Mouse (Mus musculus) heart, postnatal 25 days (tissue): ENCODE measurements around the gene Dguok. TPM values are rescaled to one million over a fixed set of nuclear protein-coding genes. Genes with fewer than 3 reads are reported as not detected.

ENCODE experiments used
- DNase-seq: peaks from one replicate; pipeline ENCODE4 v3.0.0; 2022; ENCODE audit warnings: low spot score
- intact Hi-C: fragments of 180-260 bp; cut with DNase I; formaldehyde crosslinking; loops from one replicate; pipeline ENCODE4 v1.15.1; 2025
- total RNA-seq, 2 experiments: library from RNA; stranded (reverse); gene quantifications; 2 replicates each; pipeline ENCODE4 v1.2.3; 2021

Gene Dguok
- total RNA-seq, 2 experiments from 2014 or later, result 32.8 to 35.2 TPM

DNA sequence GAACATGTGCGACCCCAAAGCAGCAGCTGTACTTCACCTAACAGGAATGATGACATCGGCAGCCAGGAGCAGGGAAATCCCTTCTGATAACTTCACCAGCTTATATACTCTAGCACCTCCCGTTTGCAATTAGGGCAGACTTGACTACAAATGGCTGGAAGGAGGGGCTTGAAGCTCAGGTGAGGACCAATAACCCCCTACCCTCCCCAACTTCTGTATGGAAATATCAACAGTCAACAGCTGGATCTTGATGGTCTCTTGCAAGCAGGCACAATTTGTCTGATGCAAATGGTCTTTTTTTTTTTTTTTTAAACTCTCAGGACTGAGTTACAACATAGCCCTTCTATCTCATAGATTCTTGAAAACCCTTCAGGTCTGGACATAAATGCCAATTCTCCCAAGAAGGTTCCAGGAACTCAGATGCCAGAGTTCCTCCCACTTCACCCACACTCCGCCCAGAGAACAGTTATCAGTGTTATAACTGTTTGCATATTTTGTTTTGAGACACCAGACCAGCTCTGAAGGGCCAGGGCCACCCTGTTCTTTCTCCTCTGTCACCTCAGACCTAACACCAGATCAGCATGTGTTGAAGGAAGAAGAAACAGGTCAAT, 47.6 kb downstream of the Dguok start, which contains the start of gene Tet3:
Gene Tet3 (minus strand): TSS at position 51 of the 611 bp plus-strand sequence.
- no peak for DNase-seq
- intact Hi-C loops, result loop anchor here (5.0 kb wide), 3 partner anchors 47 to 77 kb away; partner anchors contain the start of gene Dguok

DNA sequence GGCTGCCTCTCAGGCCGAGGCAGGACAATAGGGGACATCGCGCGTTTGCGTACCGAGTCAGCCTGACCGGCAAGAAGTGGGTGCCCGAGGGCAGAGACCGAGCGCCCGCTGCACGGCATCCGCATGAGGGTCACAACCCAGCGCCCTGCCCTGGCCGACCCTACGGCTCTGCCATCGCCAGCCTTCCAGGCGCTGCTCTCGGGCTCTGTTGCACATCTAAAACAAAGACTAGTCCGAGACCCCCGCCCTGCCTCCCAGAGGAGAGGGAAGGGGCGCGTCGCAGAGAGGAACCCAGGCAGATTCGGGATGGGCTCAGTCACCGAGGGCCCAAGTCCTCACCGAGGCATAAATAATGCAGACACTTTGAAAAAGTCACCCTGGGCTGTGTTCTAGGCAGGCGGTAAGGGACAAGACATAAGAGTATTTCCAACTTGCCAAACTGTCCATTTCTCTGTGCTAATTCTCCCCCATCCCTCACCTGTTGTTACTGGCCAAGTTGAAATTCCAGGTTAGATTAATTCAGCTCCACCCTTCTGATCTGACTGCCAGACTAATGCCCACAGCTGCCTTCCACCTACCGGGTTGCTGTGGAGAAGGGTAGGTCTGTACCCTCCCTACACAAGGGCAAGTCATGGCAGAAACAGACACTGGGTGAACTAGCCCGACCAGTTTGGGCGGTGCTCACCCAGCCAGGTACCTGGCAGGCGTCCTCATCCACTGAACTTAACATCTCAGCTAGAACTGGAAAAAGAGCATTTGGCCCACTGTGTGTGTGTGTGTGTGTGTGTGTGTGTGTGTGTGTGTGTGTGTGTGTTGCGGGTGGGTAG, 49.6 kb downstream of the Dguok start:
- no peak for DNase-seq
- intact Hi-C loops, result loop anchor here (5.0 kb wide), 3 partner anchors 45 to 75 kb away; partner anchors contain the start of gene Dguok

DNA sequence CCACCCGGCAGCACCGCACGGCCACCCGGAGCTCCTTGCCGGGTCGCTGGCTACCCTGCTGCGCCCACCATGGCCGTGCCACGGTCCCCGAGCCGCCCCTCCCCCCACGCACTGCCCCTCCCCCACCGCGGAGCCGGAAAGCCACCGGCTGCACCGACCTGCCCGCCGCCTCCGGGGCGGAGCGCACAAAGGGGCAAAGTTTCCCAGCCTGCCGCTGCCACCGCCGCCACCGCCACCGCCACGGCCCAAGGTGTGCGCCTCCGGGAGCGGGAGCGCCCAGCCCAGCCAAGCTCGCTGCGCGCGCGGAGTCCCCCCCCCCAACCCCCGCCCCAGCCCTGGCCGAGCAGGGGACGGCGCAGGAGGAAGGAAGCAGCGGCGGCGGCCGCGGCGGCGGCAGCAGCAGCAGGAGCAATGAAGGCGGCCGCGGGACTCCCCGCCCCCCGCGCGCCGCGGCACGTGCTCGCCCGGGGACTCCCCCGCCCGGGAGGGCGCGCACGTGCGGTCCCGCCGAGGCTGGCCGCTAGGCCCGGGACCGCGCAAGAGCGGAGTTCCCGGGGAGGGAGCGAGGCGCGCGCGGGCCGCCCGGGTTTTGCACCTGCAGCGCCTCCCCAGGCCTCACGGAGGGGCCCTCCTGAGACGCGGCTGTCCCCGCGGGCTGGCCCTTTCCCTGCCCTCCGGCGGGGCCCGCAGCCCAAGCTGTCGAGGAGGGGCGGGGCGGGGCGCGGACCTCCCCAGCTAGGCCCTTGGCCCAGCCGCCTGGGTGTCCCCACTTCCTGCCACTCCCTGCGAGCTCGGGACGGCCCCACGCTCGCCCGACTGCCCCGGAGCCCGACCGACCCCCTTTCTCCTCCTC, 50.4 kb downstream of the Dguok start:
- intact Hi-C loops, result loop anchor here (5.0 kb wide), 3 partner anchors 44 to 74 kb away; partner anchors contain the start of gene Dguok
- DNase-seq, result peak; percentile 75

DNA sequence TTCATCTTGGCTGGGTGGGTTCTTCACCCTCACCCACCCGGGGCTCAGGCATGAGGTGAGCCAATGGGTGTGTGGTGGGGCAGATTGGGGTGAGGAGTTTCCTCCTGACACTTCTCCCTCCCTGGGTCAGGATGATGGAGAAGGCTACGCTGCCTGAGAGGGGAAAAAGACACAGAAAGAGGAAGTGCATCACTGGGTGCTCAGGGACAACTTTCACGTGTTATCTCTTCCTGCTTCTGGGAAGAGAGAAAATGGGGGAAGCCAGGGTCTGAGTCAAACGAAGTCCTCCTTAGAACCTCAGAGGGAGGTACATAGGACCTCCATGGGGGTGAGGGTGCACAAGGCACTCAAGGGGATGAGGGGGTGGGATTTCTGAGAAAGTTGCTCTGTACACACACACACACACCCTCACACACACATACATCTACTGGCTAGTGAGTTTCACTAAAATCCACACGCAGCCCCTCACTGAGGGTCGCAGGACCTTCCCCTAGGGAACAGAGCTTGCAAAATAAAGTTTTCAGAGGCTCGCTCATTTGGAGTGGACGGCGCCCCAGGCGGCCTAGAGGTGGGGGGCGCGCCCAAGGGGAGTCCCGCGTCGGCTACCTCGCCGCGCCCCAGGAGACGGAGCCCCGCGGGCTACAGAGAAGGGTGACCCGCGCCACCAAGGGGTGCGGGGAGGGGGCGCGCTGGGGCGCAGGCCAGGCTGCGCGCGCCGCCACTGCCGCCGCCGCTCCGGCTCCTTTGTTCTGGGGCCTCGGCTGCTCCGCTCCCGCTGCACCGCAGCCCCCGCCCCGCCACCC, 51.2 kb downstream of the Dguok start:
- DNase-seq, result no peak
- intact Hi-C loops, result loop anchor here (5.0 kb wide), 3 partner anchors 43 to 73 kb away; partner anchors contain the start of gene Dguok

DNA sequence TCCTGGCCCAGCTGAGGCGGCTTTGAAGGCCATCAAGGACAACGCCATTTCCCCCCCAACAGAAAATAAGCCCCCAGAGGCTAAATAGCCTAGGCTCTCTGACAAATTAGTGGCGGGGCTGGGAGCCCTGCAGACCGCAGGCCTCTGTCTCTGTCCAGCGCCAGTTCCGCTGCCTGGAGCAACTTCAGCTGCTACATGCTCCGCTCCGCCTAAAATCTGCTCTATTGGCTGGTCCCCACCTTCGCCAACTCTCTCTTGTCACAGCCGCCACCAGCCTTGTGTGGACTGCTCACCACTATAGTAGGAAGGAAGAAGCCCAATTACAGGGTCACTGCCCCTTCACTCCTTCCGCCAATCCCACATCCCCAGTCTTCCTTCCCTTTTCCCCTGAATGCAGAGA, 53.1 kb downstream of the Dguok start:
- DNase-seq, result no peak
- intact Hi-C loops, result no loop called here

DNA sequence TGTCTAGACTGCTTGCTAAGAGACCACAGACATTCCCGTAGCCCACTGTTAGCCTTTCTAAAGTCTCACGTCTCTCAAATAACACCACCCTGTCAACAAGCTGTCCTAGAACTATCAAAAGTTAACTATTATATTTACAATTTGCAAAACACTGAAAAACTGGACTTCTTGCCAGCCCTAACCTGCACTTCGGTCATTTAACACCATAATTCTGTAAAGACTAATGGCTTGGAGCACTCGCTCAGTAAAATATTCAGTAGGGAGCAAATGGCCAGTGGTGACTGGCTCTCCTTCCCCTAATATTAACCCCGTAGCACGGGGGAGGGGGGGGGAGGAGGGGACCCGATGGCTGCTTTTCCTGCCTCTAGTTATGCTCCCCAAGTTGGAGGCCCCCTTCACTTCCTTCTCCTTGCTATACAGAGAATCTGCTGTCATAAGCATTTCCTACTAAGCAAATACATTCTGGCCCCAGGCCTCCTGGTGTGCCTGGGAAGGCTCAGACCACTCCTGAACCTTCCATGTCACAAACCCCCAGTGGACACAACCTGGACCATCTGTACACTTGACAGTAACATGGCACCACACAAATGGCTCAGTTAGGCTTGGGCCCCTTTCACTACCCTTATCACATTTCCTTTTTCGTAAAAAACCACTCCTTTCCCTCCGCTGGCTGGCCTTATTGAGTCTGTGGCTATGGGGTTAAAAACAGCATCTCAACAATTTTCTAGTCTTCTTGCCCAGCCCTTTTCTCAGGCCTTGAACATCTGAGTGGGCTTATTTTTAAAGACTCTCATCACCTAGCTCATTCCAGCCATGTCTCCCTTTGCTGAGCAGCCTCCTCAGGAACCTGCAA, 56.1 kb downstream of the Dguok start:
- DNase-seq, result no peak
- intact Hi-C loops, result no loop called here

DNA sequence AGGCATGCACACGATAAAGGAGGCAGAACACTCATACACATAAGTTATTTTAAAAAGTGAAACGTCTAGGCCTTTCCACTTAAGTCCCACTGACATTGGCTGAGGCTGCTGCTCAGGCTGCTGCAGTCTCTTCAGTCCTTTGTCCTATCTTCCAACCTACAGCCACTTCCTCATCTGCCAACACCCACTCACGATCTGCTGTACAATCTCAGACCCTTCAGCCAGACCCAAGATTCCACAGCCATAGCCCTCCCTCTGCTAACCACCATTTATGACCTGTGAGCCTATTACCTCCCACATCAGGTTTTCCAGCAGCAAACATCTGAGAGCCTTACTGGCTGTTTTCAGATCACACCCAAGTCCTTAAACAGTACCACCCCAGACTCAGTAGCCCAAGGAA, 57.3 kb downstream of the Dguok start:
- intact Hi-C loops, result no loop called here
- no peak for DNase-seq

DNA sequence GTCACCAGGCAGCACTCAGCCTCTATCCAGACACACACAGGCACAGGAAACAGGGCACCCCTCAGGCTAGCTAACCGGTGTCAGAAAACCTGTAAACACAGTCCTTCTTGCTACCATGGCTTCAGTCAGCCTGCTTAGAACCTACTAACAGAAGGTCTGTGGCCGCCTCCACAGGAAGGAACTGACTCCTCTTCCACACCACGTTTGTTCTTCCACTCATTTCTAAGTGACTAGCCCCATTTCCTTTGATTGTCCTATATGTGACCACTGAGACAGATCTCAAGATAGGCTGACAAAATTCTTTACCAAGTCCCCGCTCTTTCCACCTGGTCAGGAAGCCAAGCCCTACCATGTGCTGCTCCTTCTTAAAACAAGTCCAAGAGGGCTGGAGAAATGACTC, 57.9 kb downstream of the Dguok start:
- no peak for DNase-seq
- intact Hi-C loops, result no loop called here

DNA sequence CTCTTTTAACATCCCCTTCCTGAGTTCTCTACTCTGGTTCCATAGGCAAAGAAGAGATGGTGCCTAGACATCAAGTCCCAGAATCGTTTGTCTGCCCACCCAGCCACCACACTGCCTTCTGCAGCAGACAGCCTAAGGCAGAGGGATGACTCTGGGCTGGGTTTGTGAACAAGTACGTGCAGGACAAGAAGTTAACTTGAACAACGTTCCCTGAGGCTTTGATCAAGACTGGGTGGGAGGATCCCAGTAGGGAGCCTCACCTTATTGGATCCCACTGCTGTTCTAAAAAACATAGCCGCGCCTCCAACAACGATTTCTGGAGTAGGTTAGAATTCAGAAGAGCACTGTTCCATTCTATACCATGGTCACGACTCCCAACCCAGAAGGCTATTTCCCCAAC, 59.7 kb downstream of the Dguok start:
- intact Hi-C loops, result no loop called here
- no peak for DNase-seq

DNA sequence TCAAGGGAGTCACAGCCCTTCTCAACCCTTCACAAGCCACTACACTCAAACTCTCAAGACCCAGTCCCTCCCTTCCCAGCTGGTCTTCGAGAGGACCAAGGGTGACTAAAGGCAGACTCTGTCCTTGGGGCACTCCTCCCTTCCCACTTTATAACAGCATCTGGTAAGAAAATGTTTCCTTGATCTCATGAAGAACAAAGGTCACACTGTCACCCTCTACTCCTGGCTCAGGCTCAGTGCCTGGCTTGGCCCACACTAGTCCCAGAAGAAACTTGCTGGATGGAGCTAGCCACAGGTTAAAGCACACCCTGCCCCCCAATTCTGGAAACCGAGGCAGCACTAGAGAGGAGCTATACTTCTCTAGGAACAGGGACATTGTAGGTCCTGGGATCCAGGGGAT, 61.0 kb downstream of the Dguok start:
- DNase-seq, result no peak
- intact Hi-C loops, result no loop called here

DNA sequence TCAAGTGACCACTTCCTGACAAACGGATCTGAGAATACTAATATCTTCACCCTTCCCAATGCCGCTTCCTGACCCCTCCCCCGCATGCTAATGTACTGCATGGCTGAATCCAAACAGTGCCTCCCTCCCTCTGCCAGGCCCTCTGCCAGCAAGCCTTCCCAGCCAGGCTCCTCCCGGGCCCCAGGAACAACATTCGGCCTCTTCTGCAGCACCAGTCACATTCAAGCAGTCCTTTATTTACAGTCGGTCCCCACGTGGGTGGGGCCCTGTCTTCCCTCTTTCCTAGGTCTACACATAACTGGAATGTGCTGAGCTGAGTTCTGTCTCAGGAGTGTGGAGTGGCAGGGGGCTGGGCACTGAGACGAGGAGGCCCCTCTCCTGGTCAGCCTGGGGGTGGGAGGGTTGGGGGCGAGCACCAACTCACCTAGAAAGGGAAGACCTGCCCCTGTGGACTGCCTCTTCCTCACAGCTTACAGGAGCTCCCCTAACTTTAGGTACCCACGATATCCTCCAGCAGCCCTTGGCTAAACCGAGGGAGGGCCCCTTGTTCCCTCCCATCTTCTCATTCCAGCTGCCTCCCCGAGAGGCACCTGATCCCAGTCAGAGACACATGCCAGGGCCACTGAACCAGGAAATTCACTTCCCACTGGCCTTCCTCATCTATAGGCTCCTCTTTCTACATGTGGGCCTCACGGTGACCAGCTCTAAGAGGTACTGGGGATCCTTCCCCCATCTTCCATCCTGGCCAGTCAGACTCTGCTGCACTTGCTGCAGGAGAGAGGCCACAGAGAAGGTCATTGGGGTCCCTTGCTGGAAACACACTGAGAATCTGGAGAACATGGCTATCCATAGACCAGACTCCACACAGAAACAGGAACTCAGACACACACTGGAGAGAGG, 63.1 kb downstream of the Dguok start:
- intact Hi-C loops, result no loop called here
- DNase-seq, result peak; percentile 62

DNA sequence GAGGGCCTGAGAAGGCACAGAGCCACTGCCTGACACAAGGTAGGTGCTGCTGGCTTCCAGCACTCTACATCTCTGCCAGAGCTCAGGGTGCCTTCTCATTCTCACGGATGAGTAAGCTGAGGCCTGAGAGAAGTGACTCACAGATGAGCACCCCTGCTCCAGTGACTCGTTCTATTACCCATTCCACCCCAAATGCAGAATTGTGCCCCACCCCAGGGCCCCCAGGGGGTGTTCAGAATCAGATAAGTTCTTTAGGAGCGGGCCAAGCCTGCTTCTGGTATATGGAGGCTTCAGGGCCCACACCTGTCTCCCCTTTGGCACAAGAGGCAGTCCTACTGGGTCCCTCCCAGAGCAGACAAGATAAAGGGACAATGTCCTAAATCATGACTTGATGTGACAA, 64.1 kb downstream of the Dguok start:
- intact Hi-C loops, result no loop called here
- no peak for DNase-seq

DNA sequence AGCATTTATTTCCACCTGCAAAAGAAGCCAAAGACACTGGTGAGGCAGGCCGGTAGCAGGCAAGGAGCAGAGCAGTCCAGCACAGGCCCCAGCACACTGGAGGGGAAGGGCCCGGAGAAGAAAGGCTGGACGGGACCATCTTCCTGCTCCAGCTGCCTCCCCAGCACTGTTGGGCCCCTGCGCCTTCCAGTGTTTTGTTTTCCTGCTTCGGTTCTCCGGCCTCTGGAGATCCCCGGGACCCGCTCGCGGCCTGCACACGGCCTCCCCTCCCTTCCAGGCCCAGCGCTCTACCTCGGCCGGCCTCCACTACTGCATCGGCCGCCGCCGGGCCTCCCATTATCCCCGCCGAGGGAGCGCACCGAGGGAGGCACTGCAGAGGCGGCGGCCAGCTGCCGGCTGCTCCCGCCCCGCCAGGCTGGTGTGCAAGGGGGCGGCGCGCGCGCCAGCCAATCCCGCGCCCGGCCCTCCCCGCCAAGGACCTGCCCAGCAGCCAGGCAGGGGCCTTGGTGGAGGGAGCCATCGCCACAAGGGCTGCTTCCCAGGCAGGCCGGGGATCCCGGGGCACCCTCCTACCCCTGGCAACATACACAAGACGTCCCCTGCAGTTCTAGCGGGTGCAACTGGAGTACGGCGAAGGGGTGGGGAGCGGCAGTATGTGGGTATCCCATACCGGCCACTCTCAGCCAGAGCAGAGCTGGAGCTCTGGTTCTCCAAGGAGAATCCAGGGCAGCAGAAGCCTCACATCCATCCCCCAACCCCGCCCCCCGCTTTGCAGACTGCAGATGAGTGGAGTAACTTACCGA, 65.3 kb downstream of the Dguok start:
- DNase-seq, result peak; percentile 88
- intact Hi-C loops, result loop anchor here (2.0 kb wide), 1 partner anchor 29 kb away; no protein-coding TSS in a partner anchor

DNA sequence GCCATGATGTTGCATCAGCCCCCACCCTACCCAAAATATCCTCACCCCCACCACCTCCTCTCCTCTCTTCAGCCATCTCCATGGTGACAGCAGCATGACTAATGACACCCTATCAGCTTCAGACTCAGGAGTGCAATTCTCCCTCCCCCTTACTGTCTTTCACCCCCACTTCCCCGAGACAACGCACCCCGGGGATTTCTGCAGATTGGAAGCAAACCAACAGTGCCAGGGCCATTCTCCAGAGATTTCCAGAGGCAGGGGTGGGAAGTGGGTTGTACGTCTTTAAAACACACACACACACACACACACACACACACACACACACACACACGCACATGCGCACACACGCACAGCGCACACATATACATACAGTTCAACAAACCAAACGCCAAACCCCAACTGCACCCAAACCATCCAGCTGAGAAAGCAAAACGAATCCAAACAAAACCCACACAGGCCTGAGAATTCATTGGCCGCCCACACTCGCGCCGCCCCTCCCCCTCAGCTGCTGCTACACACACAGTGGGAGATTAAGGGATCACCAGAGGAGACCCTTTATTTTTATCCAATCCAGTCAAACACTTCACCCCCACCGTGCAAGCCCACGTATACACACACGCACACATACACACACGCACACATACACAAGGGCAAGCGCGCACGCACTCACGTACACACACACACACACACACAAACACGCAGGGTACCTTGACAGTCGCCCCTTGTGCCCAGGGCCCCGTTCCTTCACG, 66.1 kb downstream of the Dguok start:
- peak; percentile 33 for DNase-seq
- intact Hi-C loops, result loop anchor here (2.0 kb wide), 1 partner anchor 28 kb away; no protein-coding TSS in a partner anchor

DNA sequence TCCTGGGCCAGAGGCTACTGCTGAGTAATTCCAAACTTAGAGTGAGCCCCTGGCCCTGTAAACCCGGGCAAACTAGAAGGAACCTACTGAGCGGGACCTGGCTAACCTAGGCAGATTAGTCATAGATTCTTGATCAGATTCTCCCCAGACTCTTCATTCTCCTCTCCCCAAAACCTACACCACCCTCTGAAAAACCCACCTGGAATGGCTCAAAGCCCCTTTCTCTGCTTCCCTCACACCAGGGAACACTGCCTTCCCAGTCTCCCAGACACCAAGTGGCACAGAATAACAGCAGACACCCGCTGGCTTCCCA, 66.6 kb downstream of the Dguok start:
- intact Hi-C loops, result loop anchor here (2.0 kb wide), 1 partner anchor 27 kb away; no protein-coding TSS in a partner anchor

DNA sequence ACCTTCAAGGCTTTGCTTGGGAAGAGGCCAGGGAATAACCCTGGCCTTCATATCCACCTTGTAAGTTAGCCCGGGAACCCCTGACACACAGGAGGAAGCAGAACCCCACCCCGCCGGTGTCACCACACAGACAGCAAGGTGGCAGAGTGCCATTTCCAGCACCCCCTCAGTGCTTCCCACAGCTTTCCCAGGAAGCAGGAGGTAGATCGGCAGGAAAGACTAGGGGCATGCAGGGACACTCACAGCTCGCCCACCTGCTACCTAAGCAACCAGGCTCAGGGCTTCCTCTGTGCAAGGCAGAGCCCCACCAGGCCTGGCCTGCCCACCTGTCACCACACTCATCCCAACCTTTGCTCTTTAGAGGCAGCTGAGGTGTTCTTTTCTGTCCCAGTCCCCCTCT, 67.0 kb downstream of the Dguok start:
- DNase-seq, result no peak
- intact Hi-C loops, result loop anchor here (2.0 kb wide), 1 partner anchor 27 kb away; no protein-coding TSS in a partner anchor

More for the DNA sequence above, 66.6 kb downstream of the Dguok start:
- no peak for DNase-seq
